Mouse (Mus musculus): Measurements from ENCODE around the gene Arl6ip1.

- TF ChIP-seq ZNF384 (IDR thresholded peaks at IDR 0.05; ENCODE audit: low read depth, low read length), result no peak
- TF ChIP-seq ETS1 (IDR thresholded peaks at IDR 0.05; ENCODE audit: low read depth, low read length), result no peak; the same call in 1 of the 2 replicates
- TF ChIP-seq CTCF (IDR thresholded peaks at IDR 0.05 in 2 of 3, conservative IDR thresholded peaks at IDR 0.05 in 1 of 3; ENCODE audit: control insufficient read depth in 1 of 3, insufficient read depth in 1 of 3, low read depth in 2 of 3, low read length in 3 of 3, poor library complexity in 1 of 3, severe bottlenecking in 1 of 3), result 0 out of 6 replicates have a peak, but pooled peaks of 1 of the 3 experiments have one; percentile 3
- peak; percentile 98 to 100 for TF ChIP-seq POLR2A (IDR thresholded peaks at IDR 0.05; ENCODE audit: control insufficient read depth in 1 of 2, insufficient read depth in 1 of 2, low read depth in 1 of 2, low read length in 2 of 2, poor library complexity in 1 of 2)
- peak in 1 of 2 experiments; percentile 89; a peak in 2 of 4 replicates for TF ChIP-seq EP300 (IDR thresholded peaks at IDR 0.05; ENCODE audit: low read depth in 1 of 2, low read length in 2 of 2)
- TF ChIP-seq GATA1 (IDR thresholded peaks at IDR 0.05; ENCODE audit: low read depth, low read length), result no peak
- TF ChIP-seq ELF1 (IDR thresholded peaks at IDR 0.05; ENCODE audit: low read depth, low read length), result peak; percentile 59
- peak; percentile 100 for TF ChIP-seq NELFE (IDR thresholded peaks at IDR 0.05; ENCODE audit: low read depth, low read length)
- peak; percentile 94 for TF ChIP-seq POLR2AphosphoS5 (IDR thresholded peaks at IDR 0.05; ENCODE audit: borderline replicate concordance, low read depth, low read length)
Observed at GRCm38 (mm10) chr7:118129430-118130041, at the start of gene Arl6ip1.
